Mouse (Mus musculus): Measurements from ENCODE around the gene Ap1m2.

DNA sequence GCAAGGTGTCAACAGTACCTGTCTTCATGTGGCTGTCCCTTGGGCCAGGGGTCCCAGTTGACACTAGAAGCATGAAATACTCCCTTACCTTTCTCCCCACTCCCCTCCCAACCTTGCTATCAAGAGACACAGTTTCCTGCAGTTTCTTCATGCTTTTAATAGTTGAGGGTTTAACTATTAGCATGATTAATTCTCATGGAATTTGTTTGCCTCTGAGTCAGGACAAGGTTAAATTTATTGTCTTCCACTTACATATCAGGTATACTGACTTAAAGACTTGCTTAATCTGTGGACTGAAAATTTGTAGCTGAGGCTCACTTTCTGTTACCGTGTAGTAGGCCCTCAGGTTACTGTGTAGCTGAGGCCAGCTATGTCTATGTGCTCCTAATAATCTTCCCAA is 21.4 kb upstream of the Ap1m2 start:
- TF ChIP-seq POLR2A (IDR thresholded peaks at IDR 0.05; ENCODE audit: borderline replicate concordance, insufficient read depth, low read length) (no peak), CTCF (IDR thresholded peaks at IDR 0.05; ENCODE audit: borderline replicate concordance, insufficient read depth, low read depth, low read length) (no peak)

Measured in cerebellum, adult 2 months (tissue).